Mouse (Mus musculus): Measurements from ENCODE around the gene Setd6. TPM values are rescaled to one million over a fixed set of nuclear protein-coding genes. Genes with fewer than 3 reads are reported as not detected.

Gene Setd6
- polyA plus RNA-seq, 1 experiment from 2014 or later = 24.2 TPM

Small RNA genes within 50 kb of the gene (microRNA-seq; reads per million reads assigned to microRNA genes)
- 1.1 reads per million for gene Mir7073

Other genes with a start within 250 kb of the Setd6 start
- 13.1 and 14.7 TPM in 2 replicates for gene Csnk2a2, start 225.8 kb upstream of the Setd6 start, polyA plus RNA-seq (2014; fragmentation: Nextera tagmentation; extraction: Ambion mirVana)
- gene Ccdc113, start 181.8 kb upstream of the Setd6 start, polyA plus RNA-seq (2014; fragmentation: Nextera tagmentation; extraction: Ambion mirVana) = not detected in 2 replicates
- not detected in 2 replicates for gene Prss54, start 139.5 kb upstream of the Setd6 start, polyA plus RNA-seq (2014; fragmentation: Nextera tagmentation; extraction: Ambion mirVana)
- gene Gins3, start 82.4 kb upstream of the Setd6 start, polyA plus RNA-seq (2014; fragmentation: Nextera tagmentation; extraction: Ambion mirVana) = 26.3 and 28.6 TPM in 2 replicates
- 45.5 and 46.7 TPM in 2 replicates for gene Ndrg4, start 38.9 kb upstream of the Setd6 start, polyA plus RNA-seq (2014; fragmentation: Nextera tagmentation; extraction: Ambion mirVana)
- 109 and 111 TPM in 2 replicates for gene Cnot1, start 91.6 kb downstream of the Setd6 start, polyA plus RNA-seq (2014; fragmentation: Nextera tagmentation; extraction: Ambion mirVana)
- 398 and 408 TPM in 2 replicates for gene Sap18b, start 109.5 kb downstream of the Setd6 start, polyA plus RNA-seq (2014; fragmentation: Nextera tagmentation; extraction: Ambion mirVana)
- 16.5 and 17.2 TPM in 2 replicates for gene Slc38a7, start 137.7 kb downstream of the Setd6 start, polyA plus RNA-seq (2014; fragmentation: Nextera tagmentation; extraction: Ambion mirVana)
- 84.1 and 88.6 TPM in 2 replicates for gene Got2, start 172.7 kb downstream of the Setd6 start, polyA plus RNA-seq (2014; fragmentation: Nextera tagmentation; extraction: Ambion mirVana)